Mouse (Mus musculus): Measurements from ENCODE around the gene Tigit. TPM values are rescaled to one million over a fixed set of nuclear protein-coding genes. Genes with fewer than 3 reads are reported as not detected.

The Tigit gene
- total RNA-seq, 1 experiment = 0.40 TPM

DNA sequence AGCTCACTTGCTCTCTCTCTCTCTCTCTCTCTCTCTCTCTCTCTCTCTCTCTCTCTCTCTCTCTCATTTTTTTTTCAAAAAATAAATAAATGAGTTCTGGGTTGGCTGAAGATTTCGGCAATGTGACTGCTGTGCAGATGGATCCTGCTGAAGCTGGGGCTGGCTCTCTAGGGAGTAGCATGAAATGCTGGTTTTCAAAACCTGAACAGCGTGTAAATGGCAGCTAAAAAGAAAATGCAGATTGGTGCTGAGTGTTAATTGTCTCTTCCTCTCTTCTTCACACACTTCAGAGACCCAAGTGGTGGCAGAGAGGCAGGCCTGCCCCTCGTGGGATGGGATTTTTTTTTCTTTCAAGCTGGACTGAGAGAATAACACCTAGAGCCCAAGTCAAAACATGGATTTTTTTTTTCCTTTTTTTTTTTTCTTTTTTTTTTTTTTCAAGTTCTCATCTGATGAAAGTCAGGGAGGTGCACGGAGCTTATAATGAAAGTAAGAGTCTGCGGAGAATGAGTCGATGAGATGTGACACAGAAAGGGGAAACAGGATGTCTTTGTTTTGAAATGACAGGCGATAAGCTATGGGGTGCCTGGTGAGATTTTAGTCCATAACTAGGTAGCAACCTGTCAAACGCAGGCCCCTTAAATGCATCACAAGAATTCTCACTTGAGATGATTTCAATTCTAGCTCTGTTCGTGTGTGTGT lies 45.6 kb upstream of the Tigit start:
- TF ChIP-seq MAFK (IDR thresholded peaks at IDR 0.05; ENCODE audit: insufficient read depth, low read depth, low read length) (no peak), ZC3H11A (IDR thresholded peaks at IDR 0.05; ENCODE audit: borderline replicate concordance, low read depth, low read length) (no peak), ZNF384 (IDR thresholded peaks at IDR 0.05; ENCODE audit: low read depth, low read length) (no peak), HCFC1 (IDR thresholded peaks at IDR 0.05; ENCODE audit: borderline replicate concordance, insufficient read depth, low read length) (no peak), CHD2 (IDR thresholded peaks at IDR 0.05; ENCODE audit: low read depth, low read length) (no peak)
- Histone ChIP-seq H3K4me1 (ENCODE audit: control insufficient read depth in 2 of 2, insufficient read depth in 2 of 2, low read length in 2 of 2, poor library complexity in 1 of 2) (no peaks in the 10 kb centered on the region; a peak in 1 of 4 replicates), H3K36me3 (ENCODE audit: control insufficient read depth, insufficient read depth, low read length, poor library complexity, severe bottlenecking) (no peaks in the 10 kb centered on the region), H3K27ac (ENCODE audit: insufficient read depth, low read depth, low read length, poor library complexity, severe bottlenecking) (no peak overlapping the region), H3K4me3 (ENCODE audit: insufficient read depth in 1 of 2, low read depth in 1 of 2, low read length in 2 of 2, poor library complexity in 1 of 2, severe bottlenecking in 1 of 2) (no peak overlapping the region), H3K9me3 (ENCODE audit: control insufficient read depth, insufficient read depth, low read depth, low read length) (no peaks in the 10 kb centered on the region), H3K9ac (ENCODE audit: insufficient read depth, low read depth, low read length, poor library complexity, severe bottlenecking) (no peak overlapping the region)
- DNase-seq (ENCODE audit: low read depth, low spot score) = no peak
- in situ Hi-C loops (cut with MboI; ENCODE audit: low sequenced_read_pairs in 2 of 2, unreplicated experiment in 2 of 2) = loop anchor here in 1 of 2 experiments (25.0 kb wide), 1 partner anchor 1547 kb away; no protein-coding TSS in a partner anchor

DNA sequence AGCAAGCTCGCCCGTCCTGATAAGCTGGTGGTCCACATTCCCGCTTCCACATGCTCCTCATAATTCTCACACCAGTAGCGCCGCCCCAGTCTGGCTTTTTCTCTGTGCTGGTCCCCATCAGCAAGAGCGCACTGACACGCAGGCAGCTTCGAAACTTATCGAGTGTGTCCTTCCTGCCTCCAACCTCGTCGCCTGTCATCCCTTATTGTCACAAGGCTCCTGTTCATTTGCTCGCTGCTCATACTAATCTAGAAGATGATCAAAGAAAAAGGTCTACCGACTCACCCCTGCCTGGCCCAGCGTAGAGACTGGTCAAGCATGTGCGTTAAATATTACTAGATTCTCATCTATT lies 45.1 kb upstream of the Tigit start:
- DNase-seq (ENCODE audit: low read depth, low spot score) = no peak
- Histone ChIP-seq H3K4me1 (ENCODE audit: control insufficient read depth in 2 of 2, insufficient read depth in 2 of 2, low read length in 2 of 2, poor library complexity in 1 of 2) (no peaks in the 10 kb centered on the region; a peak in 1 of 4 replicates), H3K36me3 (ENCODE audit: control insufficient read depth, insufficient read depth, low read length, poor library complexity, severe bottlenecking) (no peaks in the 10 kb centered on the region), H3K4me3 (ENCODE audit: insufficient read depth in 1 of 2, low read depth in 1 of 2, low read length in 2 of 2, poor library complexity in 1 of 2, severe bottlenecking in 1 of 2) (no peak overlapping the region), H3K9ac (ENCODE audit: insufficient read depth, low read depth, low read length, poor library complexity, severe bottlenecking) (no peak overlapping the region), H3K9me3 (ENCODE audit: control insufficient read depth, insufficient read depth, low read depth, low read length) (no peaks in the 10 kb centered on the region), H3K27ac (ENCODE audit: insufficient read depth, low read depth, low read length, poor library complexity, severe bottlenecking) (no peak overlapping the region)
- in situ Hi-C loops (cut with MboI; ENCODE audit: low sequenced_read_pairs in 2 of 2, unreplicated experiment in 2 of 2) = loop anchor here in 1 of 2 experiments (25.0 kb wide), 1 partner anchor 1547 kb away; no protein-coding TSS in a partner anchor
- TF ChIP-seq HCFC1 (IDR thresholded peaks at IDR 0.05; ENCODE audit: borderline replicate concordance, insufficient read depth, low read length) (no peak), ZNF384 (IDR thresholded peaks at IDR 0.05; ENCODE audit: low read depth, low read length) (no peak), CHD2 (IDR thresholded peaks at IDR 0.05; ENCODE audit: low read depth, low read length) (no peak), MAFK (IDR thresholded peaks at IDR 0.05; ENCODE audit: insufficient read depth, low read depth, low read length) (no peak), ZC3H11A (IDR thresholded peaks at IDR 0.05; ENCODE audit: borderline replicate concordance, low read depth, low read length) (no peak)

DNA sequence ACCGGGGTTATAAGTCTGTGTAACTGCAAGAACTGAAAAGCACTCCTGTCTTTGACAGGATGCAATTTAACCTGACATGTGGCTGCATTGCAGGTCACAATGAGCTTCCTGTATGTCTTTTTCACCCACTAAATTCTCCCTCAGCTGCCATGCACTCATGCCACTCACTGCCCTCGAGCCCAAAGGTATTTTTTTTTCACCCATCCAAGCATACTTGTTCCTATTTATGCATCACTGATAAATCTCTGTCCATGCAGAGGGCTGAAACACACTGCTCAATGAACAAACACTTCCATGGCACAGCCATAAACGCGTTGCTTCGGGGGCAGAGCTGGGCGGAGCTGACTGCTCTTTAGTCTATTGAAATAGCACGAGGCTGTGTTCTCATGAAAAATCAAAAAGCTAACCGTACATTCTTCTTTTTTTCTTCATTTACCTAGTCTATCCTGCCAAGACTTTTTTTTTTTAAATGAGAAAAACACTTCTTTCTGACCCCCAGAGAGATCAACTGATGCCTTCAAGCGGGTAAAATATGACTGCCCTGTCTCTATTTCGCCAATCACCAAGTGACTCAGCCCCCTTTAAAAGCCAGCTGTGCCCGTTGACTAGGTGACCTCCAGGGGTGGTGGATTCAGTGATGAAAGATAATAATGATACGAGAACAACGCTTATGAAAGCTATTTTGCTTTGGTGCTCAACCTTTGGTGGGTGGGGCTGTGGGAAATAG lies 44.6 kb upstream of the Tigit start:
- no peak overlapping the region for H3K27ac ChIP-seq (ENCODE audit: insufficient read depth, low read depth, low read length, poor library complexity, severe bottlenecking)
- no peaks in the 10 kb centered on the region; a peak in 1 of 4 replicates for H3K4me1 ChIP-seq (ENCODE audit: control insufficient read depth in 2 of 2, insufficient read depth in 2 of 2, low read length in 2 of 2, poor library complexity in 1 of 2)
- H3K4me3 ChIP-seq (ENCODE audit: insufficient read depth in 1 of 2, low read depth in 1 of 2, low read length in 2 of 2, poor library complexity in 1 of 2, severe bottlenecking in 1 of 2) = no peak overlapping the region
- in situ Hi-C loops (cut with MboI; ENCODE audit: low sequenced_read_pairs in 2 of 2, unreplicated experiment in 2 of 2) = loop anchor here in 1 of 2 experiments (25.0 kb wide), 1 partner anchor 1546 kb away; no protein-coding TSS in a partner anchor
- H3K9ac ChIP-seq (ENCODE audit: insufficient read depth, low read depth, low read length, poor library complexity, severe bottlenecking) = no peak overlapping the region
- no peaks in the 10 kb centered on the region for H3K36me3 ChIP-seq (ENCODE audit: control insufficient read depth, insufficient read depth, low read length, poor library complexity, severe bottlenecking)
- TF ChIP-seq HCFC1 (IDR thresholded peaks at IDR 0.05; ENCODE audit: borderline replicate concordance, insufficient read depth, low read length) = no peak
- TF ChIP-seq CHD2 (IDR thresholded peaks at IDR 0.05; ENCODE audit: low read depth, low read length) = no peak
- no peak for TF ChIP-seq MAFK (IDR thresholded peaks at IDR 0.05; ENCODE audit: insufficient read depth, low read depth, low read length)
- TF ChIP-seq ZC3H11A (IDR thresholded peaks at IDR 0.05; ENCODE audit: borderline replicate concordance, low read depth, low read length) = no peak
- TF ChIP-seq ZNF384 (IDR thresholded peaks at IDR 0.05; ENCODE audit: low read depth, low read length) = no peak
- no peaks in the 10 kb centered on the region for H3K9me3 ChIP-seq (ENCODE audit: control insufficient read depth, insufficient read depth, low read depth, low read length)
- no peak for DNase-seq (ENCODE audit: low read depth, low spot score)

DNA sequence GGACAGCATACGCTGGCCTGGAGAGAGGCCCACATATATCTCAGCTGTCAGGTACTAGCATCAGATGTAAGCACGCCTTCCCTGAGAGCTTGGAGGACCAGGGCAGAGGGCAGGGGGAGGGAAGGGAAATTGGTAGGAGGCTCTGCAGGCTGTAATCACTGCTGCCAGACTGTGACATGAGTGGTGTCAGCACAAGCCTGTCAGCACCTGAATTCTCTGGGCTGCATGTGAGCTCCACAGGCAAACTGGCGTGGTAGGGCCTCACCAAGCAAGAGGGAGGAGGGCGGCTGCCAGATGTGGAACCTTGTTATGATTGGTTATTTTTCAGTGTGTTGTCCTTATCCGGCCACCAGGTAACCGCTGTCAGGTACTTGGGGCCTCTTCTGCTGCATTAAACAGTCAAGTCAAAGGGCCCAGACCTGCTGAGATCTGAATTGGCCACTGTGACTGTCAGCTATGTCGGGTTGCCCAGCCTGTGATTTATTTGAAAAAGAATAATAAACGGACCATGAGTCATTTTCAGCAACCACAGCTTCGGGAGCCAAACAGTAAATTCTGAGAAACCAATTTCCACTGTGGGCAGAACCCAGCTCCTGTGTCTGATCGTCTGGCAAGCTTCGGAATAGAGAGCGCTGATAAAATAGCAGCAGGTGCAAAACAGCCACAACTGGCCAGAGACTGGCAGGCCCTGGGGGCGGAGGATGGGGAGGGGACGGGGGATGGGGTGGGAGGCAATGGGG lies 38.0 kb upstream of the Tigit start:
- no peak for DNase-seq (ENCODE audit: low read depth, low spot score)
- H3K27ac ChIP-seq (ENCODE audit: insufficient read depth, low read depth, low read length, poor library complexity, severe bottlenecking) = no peak overlapping the region
- no peak overlapping the region for H3K4me3 ChIP-seq (ENCODE audit: insufficient read depth in 1 of 2, low read depth in 1 of 2, low read length in 2 of 2, poor library complexity in 1 of 2, severe bottlenecking in 1 of 2)
- no peaks in the 10 kb centered on the region for H3K36me3 ChIP-seq (ENCODE audit: control insufficient read depth, insufficient read depth, low read length, poor library complexity, severe bottlenecking)
- in situ Hi-C loops (cut with MboI; ENCODE audit: low sequenced_read_pairs in 2 of 2, unreplicated experiment in 2 of 2) = loop anchor here in 1 of 2 experiments (25.0 kb wide), 1 partner anchor 1540 kb away; no protein-coding TSS in a partner anchor
- no peak overlapping the region for H3K9ac ChIP-seq (ENCODE audit: insufficient read depth, low read depth, low read length, poor library complexity, severe bottlenecking)
- no peaks in the 10 kb centered on the region for H3K9me3 ChIP-seq (ENCODE audit: control insufficient read depth, insufficient read depth, low read depth, low read length)
- H3K4me1 ChIP-seq (ENCODE audit: control insufficient read depth in 2 of 2, insufficient read depth in 2 of 2, low read length in 2 of 2, poor library complexity in 1 of 2) = peaks cover 6 to 8% of the 10 kb centered on the region in 2 experiments; a peak in 3 of 4 replicates
- no peak for TF ChIP-seq MAFK (IDR thresholded peaks at IDR 0.05; ENCODE audit: insufficient read depth, low read depth, low read length)
- TF ChIP-seq ZC3H11A (IDR thresholded peaks at IDR 0.05; ENCODE audit: borderline replicate concordance, low read depth, low read length) = no peak
- no peak for TF ChIP-seq HCFC1 (IDR thresholded peaks at IDR 0.05; ENCODE audit: borderline replicate concordance, insufficient read depth, low read length)
- no peak for TF ChIP-seq ZNF384 (IDR thresholded peaks at IDR 0.05; ENCODE audit: low read depth, low read length)
